Mouse (Mus musculus) CH12F3 (cell line): ENCODE results near the gene Arhgap10.

Source experiments
- in situ Hi-C: fragments of 300-500 bp; cut with MboI; formaldehyde crosslinking; loops from 2 replicates; pipeline ENCODE4 v1.14.3; 2020; ENCODE audit warnings: low sequenced_read_pairs

Gene Arhgap10

DNA sequence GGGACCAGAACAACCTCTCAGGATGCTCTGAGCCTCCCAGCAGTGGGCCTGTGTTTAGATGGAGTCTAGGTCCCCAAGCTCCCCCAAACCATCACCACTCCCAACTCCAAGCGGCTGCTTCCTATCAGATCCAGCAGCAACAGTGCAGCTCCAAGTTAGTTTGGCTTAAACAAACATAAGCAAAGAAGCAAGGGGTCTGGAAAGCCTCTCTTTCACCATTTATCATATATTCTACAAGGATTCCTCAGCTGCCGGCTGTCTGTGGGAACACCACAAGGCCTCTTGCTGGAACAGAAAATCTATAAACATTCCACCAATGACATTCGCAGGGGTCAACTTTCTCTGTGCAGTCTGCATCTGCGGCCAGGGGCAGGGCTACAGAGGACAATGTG lies 29.5 kb downstream of the Arhgap10 start:
- in situ Hi-C loops = no loop called here

DNA sequence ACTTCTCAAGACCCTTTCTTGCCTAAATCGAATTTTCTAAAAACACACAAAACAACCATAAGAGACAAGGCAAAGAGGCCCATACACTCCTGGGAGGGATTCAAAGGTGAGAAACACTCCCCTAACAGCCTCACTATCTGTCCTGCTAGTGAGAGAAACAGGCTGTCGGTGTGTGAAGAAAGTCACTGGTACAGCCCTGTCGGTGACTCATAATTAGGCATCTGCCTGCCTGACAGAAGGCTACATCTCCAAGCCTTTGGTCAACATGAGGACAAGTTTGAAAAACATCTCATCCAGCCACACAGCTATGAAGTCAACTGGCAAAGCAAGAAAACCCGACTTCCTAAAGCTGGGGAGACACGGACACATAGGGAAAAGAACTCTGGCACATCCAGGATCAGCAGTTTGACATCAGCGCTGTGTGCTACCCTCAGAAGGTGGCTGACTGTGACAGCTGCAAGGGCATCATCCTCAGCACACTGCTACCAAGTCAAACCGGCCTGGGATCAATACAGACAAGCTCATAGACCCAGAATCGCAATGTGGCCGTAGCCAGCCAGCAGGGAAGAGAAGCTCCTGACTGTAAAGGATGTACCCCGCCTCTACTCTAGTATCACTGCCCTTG lies 30.1 kb downstream of the Arhgap10 start:
- in situ Hi-C loops = no loop called here

GRCm38 (mm10) chr8:77486749-77487148 lies 31.0 kb downstream of the Arhgap10 start:
- in situ Hi-C loops = no loop called here

GRCm38 (mm10) chr8:77484817-77485216 lies 32.9 kb downstream of the Arhgap10 start:
- in situ Hi-C loops = no loop called here

DNA sequence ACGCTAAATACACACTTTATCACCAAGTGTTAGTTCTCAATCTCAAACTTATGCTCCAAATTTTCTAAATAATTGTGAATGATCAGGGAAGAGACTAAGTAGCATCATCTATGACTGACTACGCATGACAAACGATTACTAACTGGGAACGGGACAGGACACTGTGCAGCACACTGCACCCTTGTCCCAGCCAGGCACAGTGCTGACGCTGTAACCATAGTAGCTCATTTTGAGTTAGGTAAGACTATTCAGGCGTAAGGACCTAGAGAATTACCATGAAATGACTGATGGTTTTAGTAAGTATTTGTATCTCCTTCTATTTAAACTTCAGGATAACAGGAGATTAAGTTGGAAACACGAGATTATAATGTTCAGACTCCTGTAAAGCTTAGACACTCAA lies 33.5 kb downstream of the Arhgap10 start:
- in situ Hi-C loops = no loop called here

DNA sequence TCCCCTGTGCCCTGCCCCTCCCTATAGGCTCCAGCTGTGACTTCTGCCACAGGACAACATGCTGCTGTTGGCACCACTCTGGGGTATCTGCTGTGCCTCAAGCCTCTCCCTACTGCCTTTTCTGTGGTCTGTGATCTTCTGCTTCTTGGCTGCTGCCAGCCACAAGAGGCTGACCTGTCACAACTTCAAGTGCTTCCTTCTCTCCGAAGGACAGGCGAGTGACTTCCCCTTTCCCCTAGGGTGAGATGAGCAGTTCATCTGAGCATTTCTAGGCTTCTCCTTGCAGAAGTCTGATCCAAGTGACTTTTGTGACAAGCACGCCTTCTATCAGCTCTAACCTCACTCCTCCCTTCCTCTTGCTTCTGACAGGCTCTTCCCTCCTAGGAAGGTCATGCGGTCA lies 34.1 kb downstream of the Arhgap10 start:
- in situ Hi-C loops = no loop called here

- in situ Hi-C loops = no loop called here
Observed at GRCm38 (mm10) chr8:77481791-77482190, 36.0 kb downstream of the Arhgap10 start.

- in situ Hi-C loops = no loop called here
Observed at GRCm38 (mm10) chr8:77479995-77480394, 37.8 kb downstream of the Arhgap10 start.

GRCm38 (mm10) chr8:77478913-77479273 lies 38.9 kb downstream of the Arhgap10 start:
- in situ Hi-C loops = no loop called here

GRCm38 (mm10) chr8:77478155-77478912 lies 39.4 kb downstream of the Arhgap10 start:
- in situ Hi-C loops = no loop called here

DNA sequence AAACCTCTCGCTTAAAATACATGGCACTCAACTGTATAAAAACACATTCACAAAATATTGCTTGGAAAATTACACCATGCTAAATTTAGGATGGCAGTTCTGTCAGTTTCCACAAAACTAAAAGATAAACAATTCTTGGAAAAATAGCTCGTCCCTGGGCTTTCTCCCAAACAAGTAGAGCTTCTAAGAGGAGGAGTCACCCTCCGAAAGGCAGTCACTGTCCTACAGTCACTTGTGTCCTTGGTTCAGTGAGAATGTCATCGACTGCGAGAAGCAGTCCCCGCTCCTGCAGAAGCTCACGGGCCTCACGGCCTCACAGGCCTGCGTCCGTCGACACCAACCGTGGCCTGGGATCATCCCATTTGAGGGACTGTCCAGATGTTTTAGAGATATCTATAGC lies 40.1 kb downstream of the Arhgap10 start:
- in situ Hi-C loops = no loop called here

- in situ Hi-C loops = no loop called here
Observed at GRCm38 (mm10) chr8:77474614-77475013, 43.1 kb downstream of the Arhgap10 start.

DNA sequence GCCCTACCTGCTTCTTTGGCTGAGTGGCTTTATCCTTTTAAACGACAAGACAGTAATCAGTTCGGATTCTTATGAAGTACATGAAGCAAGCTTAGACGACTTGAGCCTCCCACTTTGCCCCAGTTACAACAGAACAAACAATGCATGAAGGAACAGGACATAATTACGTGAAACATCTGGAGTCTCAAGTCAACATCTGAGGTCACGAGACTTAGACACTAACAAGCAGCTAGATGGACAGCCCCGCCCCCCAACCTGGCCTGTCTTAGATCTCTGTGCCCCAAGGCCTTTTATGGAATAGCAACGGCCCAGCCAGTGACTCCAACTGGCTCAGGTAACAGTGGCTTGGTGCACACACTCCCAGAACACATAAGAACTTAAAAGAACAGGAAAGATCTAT lies 44.0 kb downstream of the Arhgap10 start:
- in situ Hi-C loops = no loop called here

- in situ Hi-C loops = no loop called here
Observed at GRCm38 (mm10) chr8:77473373-77473772, 44.4 kb downstream of the Arhgap10 start.

DNA sequence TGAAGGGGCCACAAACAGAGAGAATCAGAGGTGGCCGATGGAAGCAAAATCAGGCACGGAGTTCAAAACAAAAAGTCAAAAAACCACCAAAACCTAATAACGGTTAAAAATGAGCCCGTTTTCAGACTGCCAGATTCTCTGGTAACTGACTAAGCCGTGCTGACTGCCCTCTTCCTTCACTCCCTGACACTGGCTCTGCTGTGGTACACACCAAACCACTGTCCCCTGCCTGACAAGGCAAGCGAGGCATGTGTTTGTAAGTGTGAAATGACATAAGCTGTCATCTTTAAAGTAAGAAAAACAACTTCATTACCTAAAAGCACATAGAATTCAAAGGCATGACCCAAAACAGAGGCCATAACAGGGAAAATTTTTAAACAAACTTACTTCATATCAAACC lies 56.4 kb downstream of the Arhgap10 start:
- in situ Hi-C loops = no loop called here

GRCm38 (mm10) chr8:77460363-77460762 lies 57.4 kb downstream of the Arhgap10 start:
- in situ Hi-C loops = no loop called here

DNA sequence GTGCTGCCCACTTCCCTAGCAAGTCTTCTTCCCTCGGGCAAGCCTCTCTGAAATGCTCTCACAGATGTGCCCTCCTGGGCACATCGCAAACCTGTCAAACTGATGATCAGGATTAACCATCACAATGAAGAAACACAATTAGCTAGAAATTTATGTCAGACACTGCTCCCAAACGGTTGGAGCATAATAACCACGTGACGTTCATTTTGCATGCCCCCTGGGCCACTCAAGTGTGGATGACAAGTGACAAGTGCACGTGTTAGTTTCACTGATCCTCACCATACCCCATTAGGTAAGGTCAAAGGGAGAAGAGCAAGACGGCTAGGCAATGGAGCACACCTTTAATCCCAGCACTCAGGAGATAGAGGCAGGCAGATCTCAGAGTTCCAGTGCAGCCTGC lies 58.1 kb downstream of the Arhgap10 start:
- in situ Hi-C loops = no loop called here

DNA sequence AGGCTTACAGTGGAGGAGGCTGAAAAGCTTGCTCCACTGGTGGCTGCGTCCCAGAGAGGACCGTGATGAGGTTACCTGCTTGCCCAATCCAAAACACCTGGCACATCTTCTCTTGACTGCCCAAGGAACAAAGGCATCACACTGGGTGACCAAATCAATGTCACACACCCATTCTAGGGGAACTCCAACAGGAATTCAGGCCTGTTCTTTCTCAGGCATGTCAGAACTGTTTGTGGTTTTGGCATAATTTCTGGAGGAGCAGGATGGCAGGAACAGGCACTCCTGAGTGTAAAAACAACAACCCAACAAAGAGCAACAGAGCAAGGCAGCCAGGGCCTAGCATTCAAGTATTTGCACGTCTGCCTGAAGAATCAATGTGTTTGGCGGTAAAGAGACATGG lies 59.2 kb downstream of the Arhgap10 start:
- in situ Hi-C loops = no loop called here

GRCm38 (mm10) chr8:77456263-77456662 lies 61.5 kb downstream of the Arhgap10 start:
- in situ Hi-C loops = no loop called here

- in situ Hi-C loops = no loop called here
Observed at GRCm38 (mm10) chr8:77453836-77454235, 63.9 kb downstream of the Arhgap10 start.

GRCm38 (mm10) chr8:77451466-77452382 lies 66.0 kb downstream of the Arhgap10 start:
- in situ Hi-C loops = no loop called here

DNA sequence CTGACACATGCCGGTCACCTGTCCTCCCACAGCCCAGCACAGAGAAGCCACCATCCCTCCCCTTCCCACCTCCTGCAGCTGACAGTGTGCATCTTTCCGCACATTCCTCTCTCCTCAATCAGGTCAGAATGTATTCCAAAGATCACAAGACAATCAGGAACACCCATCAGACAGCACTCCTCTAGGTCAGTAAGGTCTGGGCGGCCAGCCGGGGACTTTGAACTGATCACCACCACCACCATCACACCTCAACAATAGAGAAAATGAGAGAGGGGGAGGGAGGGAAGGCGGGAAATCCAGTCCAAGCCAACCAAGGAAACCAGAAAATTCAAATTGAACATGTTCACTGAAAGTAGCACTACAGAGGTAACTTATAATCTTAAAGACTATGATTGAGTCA lies 66.7 kb downstream of the Arhgap10 start:
- in situ Hi-C loops = no loop called here
